Mouse (Mus musculus) CH12.LX (cell line): ENCODE measurements around the gene Tgfa.

Experiments used
- BHLHE40 ChIP-seq: IDR thresholded peaks from 2 replicates; pipeline ENCODE4 v1.6.1; 2011; ENCODE audit warnings: mild to moderate bottlenecking, low read depth, low read length, improper control_type of control experiment
- CTCF ChIP-seq, 2 experiments: IDR thresholded peaks in 1 of 2; conservative IDR thresholded peaks in 1 of 2; 2 replicates each; pipeline ENCODE4 v1.5.1; 2011 to 2012; ENCODE audit warnings: low read depth in 2 of 2, low read length in 2 of 2, improper control_type of control experiment in 1 of 2, inconsistent platforms in 1 of 2, mild to moderate bottlenecking in 1 of 2, moderate library complexity in 1 of 2
- ELF1 ChIP-seq: IDR thresholded peaks from 2 replicates; pipeline ENCODE4 v1.6.1; 2014; ENCODE audit warnings: low read depth, mild to moderate bottlenecking, inconsistent platforms, low read length, improper control_type of control experiment
- POLR2A ChIP-seq: IDR thresholded peaks from 2 replicates; pipeline ENCODE4 v1.6.1; 2011; ENCODE audit warnings: low read depth, mild to moderate bottlenecking, improper control_type of control experiment, low read length
- USF1 ChIP-seq: IDR thresholded peaks from 2 replicates; pipeline ENCODE4 v1.6.1; 2014; ENCODE audit warnings: low read depth, mild to moderate bottlenecking, inconsistent platforms, low read length, improper control_type of control experiment

- TF ChIP-seq CTCF (conservative IDR thresholded peaks at IDR 0.05 in 1 of 2, IDR thresholded peaks at IDR 0.05 in 1 of 2; ENCODE audit: low read depth in 2 of 2, low read length in 2 of 2): no peak
- TF ChIP-seq ELF1: no peak
- no peak for TF ChIP-seq BHLHE40
- TF ChIP-seq USF1: no peak
- TF ChIP-seq POLR2A: no peak
These were observed 28.6 kb upstream of the Tgfa start for GRCm38 (mm10) chr6:86166426-86166825.
